ENCODE assay signal across 24 mouse cellular contexts in the genomic region with DNA sequence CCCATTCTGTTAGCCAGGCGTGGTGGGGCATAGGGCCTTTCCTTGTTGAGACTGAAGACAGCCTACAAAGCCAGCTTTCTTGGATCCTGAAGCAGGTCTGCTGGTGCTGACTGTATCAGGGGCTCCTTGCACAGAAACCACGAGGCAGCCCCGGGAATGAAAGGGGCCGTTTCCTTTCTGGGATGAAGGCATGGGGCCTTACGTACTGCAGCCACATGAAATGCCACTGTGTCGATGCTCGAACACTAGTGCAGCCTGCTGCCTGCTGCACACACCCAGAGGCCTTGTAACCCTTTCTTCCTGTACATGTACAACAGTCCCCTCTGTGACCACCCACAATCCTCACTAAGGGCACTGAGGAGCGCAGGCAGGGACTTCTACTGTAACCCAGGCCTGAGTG. TPM values are rescaled to one million over a fixed set of nuclear protein-coding genes. Genes with fewer than 3 reads are reported as not detected.
"Had no signal": no experiment of that assay in that cellular context is flagged by ENCODE, and none has a peak within 500 bp of the region (broad histone marks: within the 10 kb centered on the region; RNA-seq: fewer than 3 reads in every experiment).

No protein-coding gene starts in this region.

- H3K27ac ChIP-seq: liver, embryonic 13.5 days; liver, embryonic 15.5 days; lung, embryonic 15.5 days; macrophage; midbrain, embryonic 12.5 days; neural tube, embryonic 13.5 days; neural tube, embryonic 15.5 days had no signal

- H3K4me3 ChIP-seq: liver, embryonic 13.5 days; liver, embryonic 15.5 days; lung, embryonic 15.5 days; megakaryocyte, embryonic 14.5 days; midbrain, embryonic 12.5 days; neural tube, embryonic 13.5 days; neural tube, embryonic 15.5 days had no signal

- H3K27me3 ChIP-seq: liver, embryonic 13.5 days; liver, embryonic 15.5 days; lung, embryonic 15.5 days; midbrain, embryonic 12.5 days; neural tube, embryonic 13.5 days; neural tube, embryonic 15.5 days had no signal

- DNase-seq: liver, embryonic 13.5 days; liver, postnatal 0 days; lung, adult 2 months; lung, postnatal 14 days; lung, postnatal 36 days; midbrain, embryonic 14.5 days; retina, postnatal 1 day; right cerebral cortex, adult 18-20 months; right cerebral cortex, postnatal 25 days; right cerebral cortex, postnatal 4 days; spleen, adult 18-20 months had no signal

- H3K4me2 ChIP-seq: liver, embryonic 11.5 days; liver, embryonic 13.5 days; liver, embryonic 15.5 days; lung, embryonic 15.5 days; midbrain, embryonic 12.5 days; neural tube, embryonic 13.5 days; neural tube, embryonic 15.5 days had no signal

- H3K9me3 ChIP-seq: liver, embryonic 13.5 days; liver, embryonic 15.5 days; lung, embryonic 15.5 days; megakaryocyte, embryonic 14.5 days; midbrain, embryonic 12.5 days; neural tube, embryonic 13.5 days; neural tube, embryonic 15.5 days had no signal

- ATAC-seq: liver, postnatal 0 days; lung, postnatal 0 days had no signal

- H3K9ac ChIP-seq: liver, embryonic 13.5 days; liver, embryonic 15.5 days; liver, postnatal 0 days; lung, embryonic 15.5 days; midbrain, embryonic 12.5 days; neural tube, embryonic 13.5 days; neural tube, embryonic 15.5 days had no signal

- H3K4me1 ChIP-seq: liver, embryonic 15.5 days; midbrain, embryonic 12.5 days had no signal

RNA-seq across cellular contexts. Expression of a gene that starts 39.3 kb away (rescaled TPM):
- total RNA-seq: megakaryocyte progenitor cell, adult 5-6 weeks; midbrain, postnatal 0 days; monocyte, adult 5-6 weeks had no signal
- polyA plus RNA-seq: liver, embryonic 11.5 days; liver, embryonic 15.5 days; lung, embryonic 15.5 days; lung, postnatal 0 days; midbrain, embryonic 12.5 days; midbrain, embryonic 14.5 days; midbrain, postnatal 0 days; neural tube, embryonic 11.5 days; neural tube, embryonic 13.5 days; neural tube, embryonic 15.5 days had no signal
